Mouse (Mus musculus) CH12.LX (cell line): ENCODE data around the gene Il17rb. TPM values are rescaled to one million over a fixed set of nuclear protein-coding genes. Genes with fewer than 3 reads are reported as not detected.

Source experiments
- DNase-seq: peaks from one replicate; pipeline ENCODE4 v3.0.0-alpha.2; 2013; ENCODE audit errors: extremely low read depth
- H3K27ac ChIP-seq: 2 replicates; pipeline ENCODE4 v1.5.1; 2012; ENCODE audit warnings: low read depth, mild to moderate bottlenecking, control low read depth, moderate library complexity; ENCODE audit not compliant: insufficient read depth
- H3K27me3 ChIP-seq: replicated peaks from 2 replicates; pipeline ENCODE3; 2012; ENCODE audit warnings: inconsistent platforms
- H3K36me3 ChIP-seq, 2 experiments: replicated peaks in 1 of 2; 2 replicates each; pipeline versions ENCODE3 to v1.6.1; 2012; ENCODE audit warnings: inconsistent platforms in 1 of 2, low read length in 1 of 2, mild to moderate bottlenecking in 1 of 2, mixed read lengths in 1 of 2, moderate library complexity in 1 of 2; ENCODE audit not compliant: control insufficient read depth in 1 of 2, insufficient read depth in 1 of 2
- H3K4me1 ChIP-seq, 2 experiments: 2 replicates each; pipeline ENCODE4 v1.6.1; 2012; ENCODE audit warnings: inconsistent platforms in 1 of 2, moderate library complexity in 1 of 2; ENCODE audit not compliant: insufficient read depth in 2 of 2, control insufficient read depth in 1 of 2
- H3K4me2 ChIP-seq: 2 replicates; pipeline ENCODE4 v1.6.1; 2012; ENCODE audit warnings: low read depth, mild to moderate bottlenecking, control low read depth; ENCODE audit not compliant: poor library complexity, insufficient read depth, severe bottlenecking
- H3K4me3 ChIP-seq, 3 experiments: fragments of 150-350 bp in 1 of 3; sonication (generic) in 1 of 3; replicated peaks in 1 of 3; 2 replicates each; pipeline versions ENCODE3 to v1.5.1; 2011 to 2012; ENCODE audit warnings: low read depth in 2 of 3, low read length in 2 of 3, mild to moderate bottlenecking in 2 of 3, moderate library complexity in 2 of 3, control low read depth in 1 of 3, improper control_type of control experiment in 1 of 3, inconsistent platforms in 1 of 3, mixed read lengths in 1 of 3; ENCODE audit not compliant: poor library complexity in 1 of 3
- H3K79me2 ChIP-seq: replicated peaks from 2 replicates; pipeline ENCODE4 v1.6.1; 2012; ENCODE audit warnings: mild to moderate bottlenecking, moderate library complexity; ENCODE audit not compliant: control insufficient read depth, poor library complexity, insufficient read depth, severe bottlenecking; ENCODE audit errors: extremely low read depth
- H3K9ac ChIP-seq: 2 replicates; pipeline ENCODE4 v1.6.1; 2012; ENCODE audit warnings: low read depth, mild to moderate bottlenecking, control low read depth, moderate library complexity; ENCODE audit not compliant: insufficient read depth
- H3K9me3 ChIP-seq: replicated peaks from 2 replicates; pipeline ENCODE3; 2012; ENCODE audit warnings: low read length, inconsistent platforms, mixed read lengths
- BHLHE40 ChIP-seq: IDR thresholded peaks from 2 replicates; pipeline ENCODE4 v1.6.1; 2011; ENCODE audit warnings: mild to moderate bottlenecking, low read depth, low read length, improper control_type of control experiment
- CHD1 ChIP-seq: IDR thresholded peaks from 2 replicates; pipeline ENCODE4 v1.6.1; 2012; ENCODE audit warnings: low read depth, low read length, improper control_type of control experiment, inconsistent platforms
- ELF1 ChIP-seq: IDR thresholded peaks from 2 replicates; pipeline ENCODE4 v1.6.1; 2014; ENCODE audit warnings: low read depth, mild to moderate bottlenecking, inconsistent platforms, low read length, improper control_type of control experiment
- EP300 ChIP-seq: IDR thresholded peaks from 2 replicates; pipeline ENCODE4 v1.6.1; 2011; ENCODE audit warnings: low read length, improper control_type of control experiment
- ETS1 ChIP-seq: conservative IDR thresholded peaks from 2 replicates; pipeline ENCODE4 v1.6.1; 2012; ENCODE audit warnings: low read depth, mild to moderate bottlenecking, inconsistent platforms, low read length, improper control_type of control experiment, moderate library complexity
- JUN ChIP-seq: IDR thresholded peaks from 2 replicates; pipeline ENCODE4 v1.6.1; 2011; ENCODE audit warnings: low read depth, mild to moderate bottlenecking, low read length, improper control_type of control experiment, moderate library complexity; ENCODE audit not compliant: insufficient read depth
- JUND ChIP-seq: conservative IDR thresholded peaks from 2 replicates; pipeline ENCODE4 v1.6.1; 2011; ENCODE audit warnings: low read depth, low read length, improper control_type of control experiment
- MAFK ChIP-seq: IDR thresholded peaks from 2 replicates; pipeline ENCODE4 v1.6.1; 2011; ENCODE audit warnings: low read length, improper control_type of control experiment; ENCODE audit not compliant: insufficient replicate concordance
- MAX ChIP-seq: IDR thresholded peaks from 2 replicates; pipeline ENCODE4 v1.6.1; 2011; ENCODE audit warnings: low read length, improper control_type of control experiment
- MXI1 ChIP-seq: IDR thresholded peaks from 2 replicates; pipeline ENCODE4 v1.6.1; 2011; ENCODE audit warnings: mild to moderate bottlenecking, low read depth, low read length, improper control_type of control experiment
- MYC ChIP-seq: IDR thresholded peaks from 2 replicates; pipeline ENCODE4 v1.6.1; 2011; ENCODE audit warnings: low read depth, mild to moderate bottlenecking, improper control_type of control experiment, low read length
- NELFE ChIP-seq: IDR thresholded peaks from 2 replicates; pipeline ENCODE4 v1.6.1; 2011; ENCODE audit warnings: low read depth, low read length, improper control_type of control experiment
- NRF1 ChIP-seq: IDR thresholded peaks from 2 replicates; pipeline ENCODE4 v1.6.1; 2014; ENCODE audit warnings: low read depth, mild to moderate bottlenecking, inconsistent platforms, low read length, improper control_type of control experiment, moderate library complexity
- PAX5 ChIP-seq: IDR thresholded peaks from 2 replicates; pipeline ENCODE4 v1.6.1; 2012; ENCODE audit warnings: low read length, inconsistent platforms, mixed read lengths
- POLR2A ChIP-seq: IDR thresholded peaks from 2 replicates; pipeline ENCODE4 v1.6.1; 2011; ENCODE audit warnings: low read depth, mild to moderate bottlenecking, improper control_type of control experiment, low read length
- RCOR1 ChIP-seq: conservative IDR thresholded peaks from 2 replicates; pipeline ENCODE4 v1.6.1; 2012; ENCODE audit warnings: low read depth, mild to moderate bottlenecking, inconsistent platforms, low read length, improper control_type of control experiment
- SIN3A ChIP-seq: IDR thresholded peaks from 2 replicates; pipeline ENCODE4 v1.6.1; 2012; ENCODE audit warnings: low read length, improper control_type of control experiment, inconsistent platforms
- TCF12 ChIP-seq: IDR thresholded peaks from 2 replicates; pipeline ENCODE4 v1.6.1; 2014; ENCODE audit warnings: low read depth, mild to moderate bottlenecking, inconsistent platforms, low read length, improper control_type of control experiment
- USF1 ChIP-seq: IDR thresholded peaks from 2 replicates; pipeline ENCODE4 v1.6.1; 2014; ENCODE audit warnings: low read depth, mild to moderate bottlenecking, inconsistent platforms, low read length, improper control_type of control experiment
- ZC3H11A ChIP-seq: IDR thresholded peaks from 2 replicates; pipeline ENCODE4 v1.6.1; 2012; ENCODE audit warnings: low read depth, mild to moderate bottlenecking, inconsistent platforms, low read length, improper control_type of control experiment
- ZMIZ1 ChIP-seq: IDR thresholded peaks from 2 replicates; pipeline ENCODE4 v1.6.1; 2012; ENCODE audit warnings: low read depth, mild to moderate bottlenecking, inconsistent platforms, low read length, improper control_type of control experiment
- dilution Hi-C: fragments of 300-500 bp; cut with MboI; formaldehyde crosslinking; loops from 2 replicates; pipeline ENCODE4 v1.14.3; 2020; ENCODE audit warnings: low sequenced_read_pairs; ENCODE audit not compliant: extremely low pct_unique_long_range_greater_than_20kb, extremely low pct_ligation_motif_present
- in situ Hi-C: fragments of 300-500 bp; cut with MboI; formaldehyde crosslinking; loops from 3 replicates; pipeline ENCODE4 v1.14.3; 2019; ENCODE audit warnings: low sequenced_read_pairs, low pct_ligation_motif_present, low pct_unique_long_range_greater_than_20kb, mixed read lengths
- polyA plus RNA-seq: library from polyadenylated mRNA; unstranded; fragments of >175 nt; gene quantifications from 2 replicates; pipeline ENCODE4 v1.2.1, GENCODE M21; 2012; ENCODE audit warnings: low read depth; ENCODE audit not compliant: insufficient read length
- total RNA-seq, 2 experiments: library from RNA; depleted of rRNA; stranded (reverse); fragments of 300-350 nt in 1 of 2; fragments of >200 nt in 1 of 2; gene quantifications; 2 replicates each; pipeline ENCODE4 v1.2.3; 2012 to 2014

Gene Il17rb
- total and polyA plus RNA-seq, 3 experiments: 5.0 to 12.9 (median 6.7) TPM

- in situ Hi-C loops: no loop called here
- dilution Hi-C loops: no loop called here
- no peaks in the 10 kb centered on the region for H3K79me2 ChIP-seq
- H3K4me2 ChIP-seq: no peak overlapping the region
- peaks cover 89 to 99% of the 10 kb centered on the region in 2 experiments for H3K36me3 ChIP-seq
- H3K4me1 ChIP-seq: no peaks in the 10 kb centered on the region; a peak in 1 of 4 replicates
- H3K27ac ChIP-seq: no peak overlapping the region
- H3K9ac ChIP-seq: no peak overlapping the region
- DNase-seq: no peak
- no peaks in the 10 kb centered on the region for H3K9me3 ChIP-seq
- H3K27me3 ChIP-seq: no peaks in the 10 kb centered on the region
- no peak overlapping the region for H3K4me3 ChIP-seq
- TF ChIP-seq PAX5 (no peak), ELF1 (no peak), ZMIZ1 (no peak), ETS1 (no peak), ZC3H11A (no peak), BHLHE40 (no peak), SIN3A (no peak), USF1 (no peak), MYC (no peak), NELFE (no peak), RCOR1 (no peak), EP300 (no peak), JUN (no peak), NRF1 (no peak), CHD1 (no peak), MAX (no peak), MXI1 (no peak), MAFK (no peak), JUND (no peak), TCF12 (no peak)
Measured at GRCm38 (mm10) chr14:29987739-29988138, 21.0 kb downstream of the Il17rb start.

GRCm38 (mm10) chr14:29987276-29987675, 21.4 kb downstream of the Il17rb start:
- Histone ChIP-seq H3K27me3 (no peaks in the 10 kb centered on the region), H3K79me2 (no peaks in the 10 kb centered on the region), H3K4me3 (no peak overlapping the region), H3K4me2 (no peak overlapping the region), H3K9me3 (no peaks in the 10 kb centered on the region), H3K27ac (no peak overlapping the region)
- in situ Hi-C loops (no loop called here), dilution Hi-C loops (no loop called here)
- TF ChIP-seq POLR2A: no peak
- TF ChIP-seq, all 38 proteins: peak for 0
- DNase-seq: no peak
- peaks cover 88 to 98% of the 10 kb centered on the region in 2 experiments for H3K36me3 ChIP-seq
- H3K9ac ChIP-seq: no peak overlapping the region
- H3K4me1 ChIP-seq: no peaks in the 10 kb centered on the region; a peak in 1 of 4 replicates
